Mouse (Mus musculus): ENCODE results near the gene Rtel1. TPM values are rescaled to one million over a fixed set of nuclear protein-coding genes. Genes with fewer than 3 reads are reported as not detected.

Gene Rtel1
- total RNA-seq, 2 experiments from 2014 or later: 13.2 to 13.4 TPM

GRCm38 (mm10) chr2:181381631-181382306 is 62.2 kb downstream of the Rtel1 start:
- no peak for DNase-seq (ENCODE audit: low spot score)
- intact Hi-C loops (cut with DNase I): no loop called here

GRCm38 (mm10) chr2:181384463-181384862 is 64.9 kb downstream of the Rtel1 start:
- no peak for DNase-seq (ENCODE audit: low spot score)
- intact Hi-C loops (cut with DNase I): no loop called here

- intact Hi-C loops (cut with DNase I): no loop called here
- peak; percentile 58 for DNase-seq (ENCODE audit: low spot score)
Measured at GRCm38 (mm10) chr2:181384919-181385391, 65.4 kb downstream of the Rtel1 start.

- intact Hi-C loops (cut with DNase I): no loop called here
- no peak for DNase-seq (ENCODE audit: low spot score)
Measured at GRCm38 (mm10) chr2:181385885-181386284, 66.3 kb downstream of the Rtel1 start.

- intact Hi-C loops (cut with DNase I): no loop called here
- no peak for DNase-seq (ENCODE audit: low spot score)
Measured at GRCm38 (mm10) chr2:181386663-181387210, 67.2 kb downstream of the Rtel1 start.

- DNase-seq (ENCODE audit: low spot score): no peak
- intact Hi-C loops (cut with DNase I): loop anchor here (5.0 kb wide), 1 partner anchor 207 kb away; the partner anchor contains the start of gene Samd10
Measured at GRCm38 (mm10) chr2:181390136-181390870, 70.8 kb downstream of the Rtel1 start.

GRCm38 (mm10) chr2:181391022-181391421 is 71.5 kb downstream of the Rtel1 start:
- intact Hi-C loops (cut with DNase I): loop anchor here (5.0 kb wide), 1 partner anchor 206 kb away; the partner anchor contains the start of gene Samd10
- no peak for DNase-seq (ENCODE audit: low spot score)

GRCm38 (mm10) chr2:181391541-181391940 is 72.0 kb downstream of the Rtel1 start:
- no peak for DNase-seq (ENCODE audit: low spot score)
- intact Hi-C loops (cut with DNase I): loop anchor here (5.0 kb wide), 1 partner anchor 206 kb away; the partner anchor contains the start of gene Samd10

GRCm38 (mm10) chr2:181392600-181393213 is 73.2 kb downstream of the Rtel1 start:
- intact Hi-C loops (cut with DNase I): loop anchor here (2.0 to 5.0 kb wide), 3 partner anchors 94 to 205 kb away; partner anchors contain the start of genes Samd10 and Tpd52l2
- peak; percentile 48 for DNase-seq (ENCODE audit: low spot score)

GRCm38 (mm10) chr2:181394086-181394485 is 74.5 kb downstream of the Rtel1 start:
- no peak for DNase-seq (ENCODE audit: low spot score)
- intact Hi-C loops (cut with DNase I): loop anchor here (5.0 kb wide), 1 partner anchor 203 kb away; the partner anchor contains the start of gene Samd10

- intact Hi-C loops (cut with DNase I): no loop called here
- DNase-seq (ENCODE audit: low spot score): no peak
Measured at GRCm38 (mm10) chr2:181397207-181397761, 77.7 kb downstream of the Rtel1 start.

GRCm38 (mm10) chr2:181401497-181401896 is 82.0 kb downstream of the Rtel1 start:
- DNase-seq (ENCODE audit: low spot score): no peak
- intact Hi-C loops (cut with DNase I): no loop called here

- intact Hi-C loops (cut with DNase I): no loop called here
- no peak for DNase-seq (ENCODE audit: low spot score)
Measured at GRCm38 (mm10) chr2:181403722-181404121, 84.2 kb downstream of the Rtel1 start.

Other genes with a start within 250 kb of the Rtel1 start
- under 1 TPM in 1 of 2 experiments, not detected in 1; 0.22 TPM for gene Kcnq2, start 184.4 kb upstream of the Rtel1 start, total RNA-seq (2021)
- 1,000 to 10,000 TPM; 1,438 to 1,541 TPM for gene Eef1a2, start 162.7 kb upstream of the Rtel1 start, total RNA-seq (2021)
- gene Ppdpf, start 132.5 kb upstream of the Rtel1 start, total RNA-seq (2021): 10 to 100 TPM; 52.0 to 55.5 TPM
- gene Ptk6, start 117.0 kb upstream of the Rtel1 start, total RNA-seq (2021): not detected
- under 1 TPM; 0.25 to 0.42 TPM for gene Srms, start 106.6 kb upstream of the Rtel1 start, total RNA-seq (2021)
- gene Fndc11, start 99.7 kb upstream of the Rtel1 start, total RNA-seq (2021): not detected
- 1 to 10 TPM; 8.4 to 9.5 TPM for gene Helz2, start 77.7 kb upstream of the Rtel1 start, total RNA-seq (2021)
- 10 to 100 TPM in 1 of 2 experiments, 1 to 10 TPM in 1; 8.5 to 10.5 TPM for gene Gmeb2, start 31.7 kb upstream of the Rtel1 start, total RNA-seq (2021)
- under 1 TPM; 0.45 to 0.52 TPM for gene Stmn3, start 5.2 kb upstream of the Rtel1 start, total RNA-seq (2021)
- 10 to 100 TPM; 18.3 to 21.2 TPM for gene Zgpat, start 45.2 kb downstream of the Rtel1 start, total RNA-seq (2021)
- 10 to 100 TPM; 54.3 to 54.9 TPM for gene Arfrp1, start 45.7 kb downstream of the Rtel1 start, total RNA-seq (2021)
- 1 to 10 TPM; 7.0 to 7.4 TPM for gene Lime1, start 60.3 kb downstream of the Rtel1 start, total RNA-seq (2021)
- 10 to 100 TPM; 10.1 to 14.2 TPM for gene Zbtb46, start 139.7 kb downstream of the Rtel1 start, total RNA-seq (2021)
- gene Abhd16b, start 173.5 kb downstream of the Rtel1 start, total RNA-seq (2021): not detected
- gene Tpd52l2, start 177.4 kb downstream of the Rtel1 start, total RNA-seq (2021): 10 to 100 TPM; 59.7 to 66.0 TPM
- 10 to 100 TPM; 65.4 to 67.8 TPM for gene Dnajc5, start 200.7 kb downstream of the Rtel1 start, total RNA-seq (2021)